Mouse (Mus musculus): ENCODE results near the gene Uchl1. TPM values are rescaled to one million over a fixed set of nuclear protein-coding genes. Genes with fewer than 3 reads are reported as not detected.

The Uchl1 gene
- polyA plus RNA-seq, 1 experiment from 2014 or later = not detected

- H3K4me3 ChIP-seq (ENCODE audit: inconsistent target) = no peak overlapping the region
- no peaks in the 10 kb centered on the region for H3K79me2 ChIP-seq (ENCODE audit: inconsistent target)
- 94% methylated on average over 5 of the region's 5 CpGs for WGBS (ENCODE audit: missing documents)
- H3K27ac ChIP-seq = no peak overlapping the region
- H3K36me3 ChIP-seq (ENCODE audit: inconsistent target) = no peaks in the 10 kb centered on the region
These were observed 12.4 kb downstream of the Uchl1 start for GRCm38 (mm10) chr5:66688286-66688685.

DNA sequence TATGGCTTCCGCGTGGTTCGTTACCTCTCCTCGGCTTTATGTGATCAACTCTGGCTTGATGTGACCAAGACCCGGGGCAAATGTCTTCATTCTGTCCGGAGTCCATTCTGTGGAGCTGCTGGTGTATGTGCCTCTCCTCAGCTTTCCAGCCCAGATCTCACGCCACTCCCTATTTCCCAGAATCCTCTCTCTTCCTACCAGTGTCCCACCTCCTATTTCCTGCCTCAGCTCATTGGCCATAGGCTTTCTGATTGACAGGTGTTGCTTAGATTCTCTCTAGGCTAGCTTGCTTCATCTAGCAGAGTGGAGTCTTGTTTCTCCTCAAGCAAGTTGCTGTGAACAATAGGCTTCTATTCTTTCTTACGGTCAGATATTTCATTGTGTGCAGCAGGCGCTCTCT lies 13.9 kb downstream of the Uchl1 start:
- H3K79me2 ChIP-seq (ENCODE audit: inconsistent target) = no peaks in the 10 kb centered on the region
- no peak overlapping the region for H3K4me3 ChIP-seq (ENCODE audit: inconsistent target)
- H3K36me3 ChIP-seq (ENCODE audit: inconsistent target) = no peaks in the 10 kb centered on the region
- WGBS (ENCODE audit: missing documents) = 90% methylated on average over 9 of the region's 9 CpGs
- no peak overlapping the region for H3K27ac ChIP-seq

DNA sequence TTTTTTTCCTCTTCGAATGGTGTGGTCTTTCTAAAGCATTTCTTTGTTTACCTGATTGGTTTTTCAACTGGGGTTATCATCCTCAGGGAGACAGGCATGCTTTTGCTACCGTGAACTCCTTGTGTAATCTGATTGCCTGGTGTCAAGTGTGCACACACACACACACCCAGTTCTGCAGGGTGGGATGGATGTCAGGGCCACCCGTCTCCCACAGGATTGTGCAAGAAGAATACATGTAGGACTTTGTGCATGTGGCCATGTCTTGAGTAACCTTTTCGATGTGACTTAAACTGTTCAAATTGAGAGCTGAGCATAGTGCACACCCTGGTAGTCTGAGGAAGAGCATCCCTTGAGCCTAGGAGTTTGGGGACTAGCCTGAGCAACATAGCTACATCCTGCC lies 17.3 kb downstream of the Uchl1 start:
- Histone ChIP-seq H3K27ac (no peak overlapping the region), H3K36me3 (ENCODE audit: inconsistent target) (no peaks in the 10 kb centered on the region), H3K4me3 (ENCODE audit: inconsistent target) (no peak overlapping the region), H3K79me2 (ENCODE audit: inconsistent target) (no peaks in the 10 kb centered on the region)
- WGBS (ENCODE audit: missing documents) = 40% methylated on average over 4 of the region's 4 CpGs

- no peaks in the 10 kb centered on the region for H3K36me3 ChIP-seq (ENCODE audit: inconsistent target)
- H3K79me2 ChIP-seq (ENCODE audit: inconsistent target) = no peaks in the 10 kb centered on the region
- H3K4me3 ChIP-seq (ENCODE audit: inconsistent target) = no peak overlapping the region
- H3K27ac ChIP-seq = no peak overlapping the region
These were observed 21.2 kb downstream of the Uchl1 start for GRCm38 (mm10) chr5:66697119-66697518.

DNA sequence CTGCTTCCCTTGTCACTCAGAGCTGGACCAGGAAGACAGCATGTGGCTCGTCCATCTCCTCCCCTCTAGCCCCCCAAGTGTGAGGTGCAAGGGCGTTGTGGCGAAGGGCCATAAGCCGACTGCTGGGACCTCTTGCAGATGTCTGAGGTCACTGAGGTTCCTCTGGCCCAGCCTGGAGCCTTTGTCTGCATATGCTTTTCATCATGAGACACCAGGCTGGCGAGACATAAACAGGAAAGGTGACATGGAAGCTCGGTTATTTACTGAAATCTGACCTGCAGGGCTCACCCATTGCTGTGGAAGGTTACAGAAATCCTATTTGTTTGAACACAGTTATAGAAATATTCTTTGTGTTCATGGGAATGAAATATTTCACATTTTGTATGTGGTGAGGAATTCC lies 24.0 kb downstream of the Uchl1 start:
- Histone ChIP-seq H3K4me3 (ENCODE audit: inconsistent target) (no peak overlapping the region), H3K79me2 (ENCODE audit: inconsistent target) (no peaks in the 10 kb centered on the region), H3K27ac (no peak overlapping the region), H3K36me3 (ENCODE audit: inconsistent target) (no peaks in the 10 kb centered on the region)
- WGBS (ENCODE audit: missing documents) = 77% methylated on average over 6 of the region's 6 CpGs

DNA sequence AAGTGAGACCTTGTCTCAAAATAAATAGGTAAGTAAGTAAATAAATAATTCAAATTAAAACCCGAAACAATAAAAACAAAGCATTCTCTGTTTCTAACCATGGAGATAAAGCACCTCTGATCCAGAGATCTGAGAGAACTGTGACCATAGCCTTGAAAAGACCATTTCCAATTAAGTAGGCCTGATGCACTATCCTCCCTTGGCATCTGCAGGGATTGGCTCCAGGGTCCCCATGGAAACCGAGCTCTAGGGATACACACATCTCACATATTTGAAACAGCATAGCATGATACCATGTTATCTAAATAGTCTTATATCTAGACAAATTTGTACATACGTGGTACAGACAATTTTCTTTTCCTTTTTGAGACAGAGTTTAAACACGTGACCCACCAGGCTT lies 26.1 kb downstream of the Uchl1 start:
- no peak overlapping the region for H3K27ac ChIP-seq
- no peak overlapping the region for H3K4me3 ChIP-seq (ENCODE audit: inconsistent target)
- no peaks in the 10 kb centered on the region for H3K36me3 ChIP-seq (ENCODE audit: inconsistent target)
- H3K79me2 ChIP-seq (ENCODE audit: inconsistent target) = no peaks in the 10 kb centered on the region
- 96% methylated on average over 4 of the region's 4 CpGs for WGBS (ENCODE audit: missing documents)

DNA sequence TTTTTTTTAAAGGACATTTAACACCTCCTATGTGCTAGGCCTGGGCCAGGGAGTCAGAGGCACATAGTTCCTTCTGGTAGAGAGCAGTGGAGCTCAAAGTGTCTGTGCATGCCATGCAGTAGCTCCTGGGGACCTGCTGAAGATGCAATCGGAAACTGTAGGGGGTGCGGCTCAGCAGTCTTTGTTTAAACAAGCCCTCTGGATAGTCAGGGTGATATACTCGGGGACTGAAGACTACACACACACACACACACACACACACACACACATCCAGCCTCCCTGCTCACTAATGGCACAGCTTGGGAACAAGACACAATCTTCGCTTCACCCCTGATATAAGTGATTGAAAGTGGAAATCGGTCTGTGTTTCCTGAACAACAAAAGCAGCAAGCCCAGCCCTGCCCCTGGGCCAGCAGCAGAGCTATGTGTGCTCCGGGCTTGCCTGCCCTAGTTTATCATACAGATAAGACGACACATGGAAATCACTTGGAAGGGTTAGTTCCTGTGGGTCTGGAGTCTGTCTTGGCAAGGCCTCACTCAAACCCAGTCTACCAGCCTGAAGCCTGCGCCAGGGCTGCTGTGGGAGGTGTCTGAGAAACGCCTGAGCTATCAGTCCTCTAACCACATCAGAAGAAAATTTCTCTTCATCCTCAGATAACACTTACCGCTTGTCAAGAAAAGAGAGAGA lies 27.6 kb downstream of the Uchl1 start:
- H3K79me2 ChIP-seq (ENCODE audit: inconsistent target) = no peaks in the 10 kb centered on the region
- H3K4me3 ChIP-seq (ENCODE audit: inconsistent target) = no peak overlapping the region
- H3K27ac ChIP-seq = no peak overlapping the region
- WGBS (ENCODE audit: missing documents) = 80% methylated on average over 9 of the region's 10 CpGs
- H3K36me3 ChIP-seq (ENCODE audit: inconsistent target) = no peaks in the 10 kb centered on the region

DNA sequence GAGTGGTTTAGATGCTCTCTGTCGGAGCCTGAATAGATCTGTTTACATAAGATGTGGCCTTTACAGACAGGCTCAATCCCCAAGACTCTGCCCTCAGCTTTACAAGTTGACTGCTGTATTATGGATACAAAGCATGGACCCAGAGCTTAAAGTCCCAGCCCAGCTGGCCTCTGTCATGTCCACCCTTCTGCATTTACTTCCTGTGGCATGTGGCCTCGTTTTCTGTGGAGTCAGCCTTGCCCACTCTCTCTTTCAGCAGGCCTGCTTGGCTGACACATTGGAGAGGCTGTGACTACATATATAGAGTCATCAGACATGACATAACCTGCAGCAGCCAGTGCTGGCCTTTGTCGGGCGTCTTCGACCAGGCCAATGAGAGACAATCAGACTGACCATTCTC lies 32.0 kb downstream of the Uchl1 start:
- 79% methylated on average over 5 of the region's 5 CpGs for WGBS (ENCODE audit: missing documents)
- Histone ChIP-seq H3K36me3 (ENCODE audit: inconsistent target) (no peaks in the 10 kb centered on the region), H3K27ac (no peak overlapping the region), H3K4me3 (ENCODE audit: inconsistent target) (no peak overlapping the region), H3K79me2 (ENCODE audit: inconsistent target) (no peaks in the 10 kb centered on the region)

- H3K27ac ChIP-seq = no peak overlapping the region
- WGBS (ENCODE audit: missing documents) = 18% methylated on average over 4 of the region's 4 CpGs
- no peaks in the 10 kb centered on the region for H3K36me3 ChIP-seq (ENCODE audit: inconsistent target)
- no peaks in the 10 kb centered on the region for H3K79me2 ChIP-seq (ENCODE audit: inconsistent target)
- H3K4me3 ChIP-seq (ENCODE audit: inconsistent target) = no peak overlapping the region
These were observed 34.6 kb downstream of the Uchl1 start for GRCm38 (mm10) chr5:66710445-66711019.

DNA sequence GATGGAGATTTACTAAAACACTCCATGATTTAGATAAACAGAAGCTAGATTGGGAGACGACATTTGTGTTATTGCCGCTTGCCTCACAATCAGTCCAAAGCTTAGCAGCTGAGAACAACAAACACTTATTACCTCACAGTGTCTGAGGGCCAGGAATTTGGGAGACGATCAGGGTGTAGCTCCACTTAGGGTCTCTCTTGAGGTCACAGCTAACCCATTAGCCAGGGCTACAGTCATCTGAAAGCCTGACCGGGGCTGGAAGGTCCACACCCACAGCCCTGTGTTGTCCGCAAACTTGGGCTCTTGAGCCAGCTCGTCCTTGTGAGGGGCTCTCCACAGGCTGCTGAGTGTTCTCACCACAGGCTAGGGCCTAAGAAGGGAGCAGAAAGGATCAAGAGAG lies 36.9 kb downstream of the Uchl1 start:
- Histone ChIP-seq H3K4me3 (ENCODE audit: inconsistent target) (no peak overlapping the region), H3K36me3 (ENCODE audit: inconsistent target) (no peaks in the 10 kb centered on the region), H3K27ac (no peak overlapping the region), H3K79me2 (ENCODE audit: inconsistent target) (no peaks in the 10 kb centered on the region)
- WGBS (ENCODE audit: missing documents) = 93% methylated on average over 6 of the region's 6 CpGs

- Histone ChIP-seq H3K27ac (no peak overlapping the region), H3K79me2 (ENCODE audit: inconsistent target) (no peaks in the 10 kb centered on the region), H3K4me3 (ENCODE audit: inconsistent target) (no peak overlapping the region), H3K36me3 (ENCODE audit: inconsistent target) (no peaks in the 10 kb centered on the region)
- WGBS (ENCODE audit: missing documents) = 80% methylated on average over 4 of the region's 4 CpGs
These were observed 39.6 kb downstream of the Uchl1 start for GRCm38 (mm10) chr5:66715498-66715931.

- no peak overlapping the region for H3K27ac ChIP-seq
- H3K79me2 ChIP-seq (ENCODE audit: inconsistent target) = no peaks in the 10 kb centered on the region
- no peak overlapping the region for H3K4me3 ChIP-seq (ENCODE audit: inconsistent target)
- no peaks in the 10 kb centered on the region for H3K36me3 ChIP-seq (ENCODE audit: inconsistent target)
- 52% methylated on average over 4 of the region's 4 CpGs for WGBS (ENCODE audit: missing documents)
These were observed 42.0 kb downstream of the Uchl1 start for GRCm38 (mm10) chr5:66717931-66718330.

GRCm38 (mm10) chr5:66718413-66718812 lies 42.5 kb downstream of the Uchl1 start:
- Histone ChIP-seq H3K4me3 (ENCODE audit: inconsistent target) (no peak overlapping the region), H3K36me3 (ENCODE audit: inconsistent target) (no peaks in the 10 kb centered on the region), H3K79me2 (ENCODE audit: inconsistent target) (no peaks in the 10 kb centered on the region), H3K27ac (no peak overlapping the region)
- WGBS (ENCODE audit: missing documents) = 67% methylated on average over 3 of the region's 3 CpGs

- Histone ChIP-seq H3K79me2 (ENCODE audit: inconsistent target) (no peaks in the 10 kb centered on the region), H3K27ac (no peak overlapping the region), H3K4me3 (ENCODE audit: inconsistent target) (no peak overlapping the region), H3K36me3 (ENCODE audit: inconsistent target) (no peaks in the 10 kb centered on the region)
- 73% methylated on average over 7 of the region's 7 CpGs for WGBS (ENCODE audit: missing documents)
These were observed 43.0 kb downstream of the Uchl1 start for GRCm38 (mm10) chr5:66718880-66719279.

- Histone ChIP-seq H3K4me3 (ENCODE audit: inconsistent target) (no peak overlapping the region), H3K79me2 (ENCODE audit: inconsistent target) (no peaks in the 10 kb centered on the region), H3K27ac (no peak overlapping the region), H3K36me3 (ENCODE audit: inconsistent target) (no peaks in the 10 kb centered on the region)
- 65% methylated on average over 5 of the region's 5 CpGs for WGBS (ENCODE audit: missing documents)
These were observed 45.0 kb downstream of the Uchl1 start for GRCm38 (mm10) chr5:66720921-66721320.

DNA sequence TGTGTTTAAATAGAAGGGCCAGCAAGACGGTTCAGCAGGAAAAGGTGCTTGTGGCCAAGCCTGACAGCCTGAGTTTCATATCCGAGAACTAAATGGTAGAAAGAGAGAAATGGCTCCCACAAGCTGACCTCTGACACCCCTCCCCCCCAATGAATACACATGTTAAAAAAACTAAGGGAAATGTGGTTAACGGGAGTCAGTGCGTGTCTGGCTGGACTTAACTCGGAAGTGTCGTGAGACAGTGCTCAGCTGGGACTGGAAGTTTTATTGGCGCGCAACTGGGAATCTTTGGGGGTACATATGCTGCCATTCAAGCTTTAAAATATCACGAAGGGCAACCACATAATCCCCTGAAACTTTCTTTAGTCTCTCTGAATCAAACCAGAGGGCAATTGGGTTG lies 46.7 kb downstream of the Uchl1 start:
- Histone ChIP-seq H3K27ac (no peak overlapping the region), H3K4me3 (ENCODE audit: inconsistent target) (no peak overlapping the region), H3K79me2 (ENCODE audit: inconsistent target) (no peaks in the 10 kb centered on the region), H3K36me3 (ENCODE audit: inconsistent target) (no peaks in the 10 kb centered on the region)
- 54% methylated on average over 9 of the region's 9 CpGs for WGBS (ENCODE audit: missing documents)

All from macrophage (primary cell).